ENCODE assay signal across 19 mouse cellular contexts in genomic region chr5:127473706-127474105, GRCm38 (mm10).
DNase-seq lines count a peak whose midpoint lies in the region; ATAC-seq and TF ChIP-seq lines count a peak whose summit lies in the region.
"Had no signal": no experiment of that assay in that cellular context is flagged by ENCODE, and none has a peak within 500 bp of the region (broad histone marks: within the 10 kb centered on the region; RNA-seq: fewer than 3 reads in every experiment).

No protein-coding gene starts in this region.

- H3K9me3 ChIP-seq in kidney, embryonic 14.5 days (ENCODE audit: control insufficient read depth, low read length), result no peaks in the 10 kb centered on the region
- H3K9me3 ChIP-seq: forebrain, embryonic 10.5 days; heart, embryonic 13.5 days; hindbrain, embryonic 12.5 days; midbrain, embryonic 15.5 days had no signal

- no peak overlapping the region for H3K27ac ChIP-seq in kidney, embryonic 14.5 days (ENCODE audit: low read depth, low read length)
- H3K27ac ChIP-seq: forebrain, embryonic 10.5 days; heart, adult 2 months; heart, embryonic 13.5 days; hindbrain, embryonic 12.5 days; kidney, postnatal 0 days; midbrain, embryonic 15.5 days; stomach, postnatal 0 days had no signal

- no peaks in the 10 kb centered on the region for H3K4me1 ChIP-seq in kidney, embryonic 14.5 days (ENCODE audit: control insufficient read depth, insufficient read depth, low read length)
- H3K4me1 ChIP-seq: heart, embryonic 13.5 days had no signal

- no peaks in the 10 kb centered on the region for H3K36me3 ChIP-seq in kidney, embryonic 14.5 days (ENCODE audit: control insufficient read depth, insufficient read depth, low read length)
- H3K36me3 ChIP-seq: forebrain, embryonic 10.5 days; heart, embryonic 13.5 days; hindbrain, embryonic 12.5 days; midbrain, embryonic 15.5 days had no signal

- intact Hi-C loops in left cerebral cortex, postnatal 4 days (cut with DNase I), result no loop called here
- intact Hi-C loops in left cerebral cortex, postnatal 25 days (cut with DNase I), result loop anchor here (5.0 kb wide), 1 partner anchor 176 kb away; no protein-coding TSS in a partner anchor

- no peak for ATAC-seq in kidney, embryonic 14.5 days (ENCODE audit: low FRiP score, low TSS enrichment)
- no peak for ATAC-seq in megakaryocyte-erythroid progenitor cell, adult 5-6 weeks (replicated peaks; ENCODE audit: low FRiP score, low TSS enrichment, poor library complexity, severe bottlenecking)
- ATAC-seq: midbrain, embryonic 15.5 days had no signal

- no peak for TF ChIP-seq CTCF in brain, embryonic 14.5 days (IDR thresholded peaks at IDR 0.05; ENCODE audit: borderline replicate concordance, extremely low read depth, insufficient read depth, insufficient read length)

- WGBS in kidney, embryonic 14.5 days, result 86% methylated on average over 1 of the region's 2 CpGs

- peak; percentile 11 for DNase-seq in left cerebral cortex, postnatal 4 days
- no peak for DNase-seq in left cerebral cortex, postnatal 25 days (ENCODE audit: low spot score in 2 of 2)
- DNase-seq in brain, adult 2 months (ENCODE audit: low read depth, low spot score), result peak; percentile 82
- peak; percentile 37 for DNase-seq in brain, embryonic 14.5 days (ENCODE audit: low read depth)
- DNase-seq in cerebellum, postnatal 10 days, result peak; percentile 73 to 80
- DNase-seq: adrenal gland, postnatal 14 days; gastrocnemius, postnatal 36 days; heart, adult 2 months; heart, postnatal 14 days; kidney, adult 18-20 months; lung, postnatal 14 days had no signal

- no peaks in the 10 kb centered on the region for H3K27me3 ChIP-seq in kidney, embryonic 14.5 days (ENCODE audit: control insufficient read depth, insufficient read depth, low read length)
- H3K27me3 ChIP-seq: midbrain, embryonic 15.5 days had no signal

- H3K4me2 ChIP-seq in kidney, embryonic 14.5 days (replicated peaks; ENCODE audit: low read depth, low read length), result no peak overlapping the region
- H3K4me2 ChIP-seq: heart, embryonic 13.5 days; hindbrain, embryonic 12.5 days; midbrain, embryonic 15.5 days had no signal

- TF ChIP-seq POLR2A in brain, embryonic 14.5 days (IDR thresholded peaks at IDR 0.05; ENCODE audit: borderline replicate concordance, extremely low read depth, insufficient read depth, insufficient read length, poor library complexity, severe bottlenecking), result no peak

- H3K9ac ChIP-seq in kidney, embryonic 14.5 days (ENCODE audit: low read depth, low read length), result no peak overlapping the region
- H3K9ac ChIP-seq: heart, embryonic 13.5 days; hindbrain, embryonic 12.5 days; midbrain, embryonic 15.5 days had no signal

- H3K4me3 ChIP-seq in kidney, embryonic 14.5 days (ENCODE audit: low read length), result no peak overlapping the region
- H3K4me3 ChIP-seq: forebrain, embryonic 10.5 days; heart, adult 2 months; heart, embryonic 13.5 days; hindbrain, embryonic 12.5 days; midbrain, embryonic 15.5 days had no signal

Comparison
In these comparisons a context has a peak if more than half of its experiments do, and no peak if none do; other contexts are left out.
1. DNase-seq: peak in left cerebral cortex, postnatal 4 days (single experiment), brain, adult 2 months (single experiment), brain, embryonic 14.5 days (single experiment) and cerebellum, postnatal 10 days (2 of 2); none in left cerebral cortex, postnatal 25 days (0 of 2).